Mouse (Mus musculus) midbrain, embryonic 11.5 days (tissue): Measurements from ENCODE around the gene Cfl1. TPM values are rescaled to one million over a fixed set of nuclear protein-coding genes. Genes with fewer than 3 reads are reported as not detected.

Experiments
- ATAC-seq: fragments of 200-750 bp; cut with Nextera tagmentation; 2 replicates; pipeline ENCODE4 v1.8.0; 2017; ENCODE audit warnings: moderate TSS enrichment, moderate library complexity; ENCODE audit not compliant: low FRiP score
- DNase-seq: peaks from one replicate; pipeline ENCODE4 v3.0.0; 2015; ENCODE audit warnings: low spot score; ENCODE audit errors: missing footprints
- H3K27ac ChIP-seq: fragments of 300-500 bp; sonication (generic); 2 replicates; pipeline ENCODE4 v1.5.1; 2014; ENCODE audit warnings: low read depth, low read length
- H3K27me3 ChIP-seq: fragments of 300-500 bp; sonication (generic); 2 replicates; pipeline ENCODE4 v1.6.1; 2014; ENCODE audit warnings: mild to moderate bottlenecking, low read length, moderate library complexity, mixed read lengths; ENCODE audit not compliant: control insufficient read depth, insufficient read depth
- H3K36me3 ChIP-seq: fragments of 300-500 bp; sonication (generic); 2 replicates; pipeline ENCODE4 v1.6.1; 2014; ENCODE audit warnings: mild to moderate bottlenecking, low read length, moderate library complexity, mixed read lengths; ENCODE audit not compliant: control insufficient read depth, insufficient read depth
- H3K4me1 ChIP-seq: fragments of 300-500 bp; sonication (generic); 2 replicates; pipeline ENCODE4 v1.6.1; 2014; ENCODE audit warnings: low read length; ENCODE audit not compliant: control insufficient read depth, insufficient read depth
- H3K4me2 ChIP-seq: fragments of 300-500 bp; sonication (generic); 2 replicates; pipeline ENCODE4 v1.6.1; 2014; ENCODE audit warnings: mild to moderate bottlenecking, moderate library complexity
- H3K4me3 ChIP-seq: fragments of 300-500 bp; sonication (generic); 2 replicates; pipeline ENCODE4 v1.5.1; 2014; ENCODE audit warnings: low read depth, low read length
- H3K9ac ChIP-seq: fragments of 300-500 bp; sonication (generic); 2 replicates; pipeline ENCODE4 v1.6.1; 2014; ENCODE audit warnings: low read length
- H3K9me3 ChIP-seq: fragments of 300-500 bp; sonication (generic); 2 replicates; pipeline ENCODE4 v1.6.1; 2016; ENCODE audit warnings: low read length; ENCODE audit not compliant: control insufficient read depth
- WGBS: fragments of 180-500 bp; shearing (Covaris S2); extraction: QIAGEN DNeasy Blood & Tissue Kit; methylation state at CpG from one replicate; pipeline ENCODE4 v1.1.7; 2014; 5-methylcytosine and 5-hydroxymethylcytosine counted together
- polyA plus RNA-seq: library from polyadenylated mRNA; unstranded; fragments of >200 nt; fragmentation: Nextera tagmentation; extraction: Ambion mirVana; gene quantifications from 2 replicates; pipeline ENCODE4 v1.2.1, GENCODE M21; 2014

Gene Cfl1
- polyA plus RNA-seq, 1 experiment from 2014 or later, result 3,786 TPM

DNA sequence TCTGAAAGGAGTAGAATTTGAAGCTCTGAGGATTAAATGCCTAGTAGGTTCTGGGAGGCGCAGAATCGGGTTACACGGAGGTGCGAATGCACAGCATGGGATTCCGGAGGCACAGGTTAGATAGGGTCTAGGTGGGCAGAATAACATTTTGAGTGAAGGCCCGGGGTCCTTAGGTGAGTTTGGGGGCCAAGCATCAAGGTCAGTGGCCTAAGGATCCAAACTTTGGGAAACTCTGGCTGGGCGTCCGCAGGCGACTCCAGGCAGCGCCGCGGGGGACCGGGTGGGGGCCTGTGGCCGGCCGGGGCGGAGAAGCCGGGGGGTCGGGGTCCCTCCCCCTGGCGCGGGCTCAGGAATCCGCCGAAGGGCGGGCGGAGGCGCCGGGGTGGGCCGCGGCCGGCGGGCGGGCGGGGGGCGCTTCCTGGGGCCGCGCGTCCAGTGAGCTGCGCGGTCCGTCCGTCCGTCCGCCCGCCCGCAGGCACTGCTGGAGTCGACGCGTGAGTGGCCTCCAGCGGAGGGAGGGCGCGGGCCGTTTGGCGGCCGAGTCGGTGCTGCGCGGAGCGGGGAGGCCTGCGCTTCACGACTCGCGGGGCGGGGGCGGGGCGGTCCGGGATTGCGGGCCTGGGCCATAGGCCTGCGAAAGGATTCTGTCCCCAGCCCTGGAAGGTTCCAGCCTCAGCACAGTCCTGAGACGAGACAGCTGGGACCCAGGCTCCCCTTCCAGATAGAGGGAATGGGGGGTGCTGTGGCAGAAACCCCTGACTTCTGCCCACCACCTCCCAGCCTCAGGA lies 15.8 kb upstream of the Cfl1 start:
- peak; percentile 93 for DNase-seq
- Histone ChIP-seq H3K4me1 (peaks cover 15% of the 10 kb centered on the region), H3K9ac (peak overlapping the region; percentile 88), H3K27ac (no peak overlapping the region; the same call in 1 of the 2 replicates), H3K4me3 (peak overlapping the region; percentile 62), H3K4me2 (peak overlapping the region; percentile 95), H3K36me3 (no peaks in the 10 kb centered on the region), H3K27me3 (0 out of 2 replicates have a peak, but pooled peaks cover 2% of the 10 kb centered on the region), H3K9me3 (no peaks in the 10 kb centered on the region)
- WGBS, result under 1% methylated on average over 48 of the region's 68 CpGs
- peak; percentile 75 for ATAC-seq

DNA sequence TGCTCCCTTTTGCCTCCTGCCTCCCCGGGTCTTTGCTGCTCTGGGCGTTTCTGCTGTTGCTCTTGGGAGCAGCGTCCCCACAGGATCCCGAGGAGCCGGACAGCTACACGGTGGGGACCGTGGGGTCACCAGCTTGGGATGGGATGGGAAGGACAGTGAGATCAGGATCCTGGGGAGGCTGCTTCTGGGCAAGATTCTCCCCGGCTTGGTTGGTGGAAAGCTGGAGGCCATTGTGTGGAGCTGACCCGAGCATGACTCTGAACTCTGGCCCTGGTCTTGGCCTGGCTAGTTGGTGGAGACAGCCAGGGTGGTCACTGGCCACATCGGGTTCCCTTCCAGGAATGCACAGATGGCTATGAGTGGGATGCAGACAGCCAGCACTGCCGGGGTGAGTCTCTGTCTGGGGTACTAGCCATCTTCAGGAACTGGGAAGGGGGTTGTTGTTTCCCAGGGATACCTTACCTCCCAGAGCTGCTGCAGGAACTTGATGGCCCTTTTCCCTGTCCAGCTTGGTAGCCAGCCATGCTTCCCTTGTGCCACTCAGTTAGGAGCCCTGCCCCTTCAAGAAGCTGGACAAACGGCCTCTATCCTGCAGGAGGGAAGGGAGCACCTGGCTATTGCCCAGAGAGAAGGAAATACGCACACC lies 15.1 kb upstream of the Cfl1 start:
- Histone ChIP-seq H3K9me3 (no peaks in the 10 kb centered on the region), H3K4me1 (peaks cover 15% of the 10 kb centered on the region), H3K4me3 (peak overlapping the region; percentile 62), H3K27me3 (0 out of 2 replicates have a peak, but pooled peaks cover 2% of the 10 kb centered on the region), H3K36me3 (no peaks in the 10 kb centered on the region), H3K4me2 (peak overlapping the region; percentile 95), H3K27ac (no peak overlapping the region), H3K9ac (peak overlapping the region; percentile 88)
- peak; percentile 45 for ATAC-seq
- WGBS, result 28% methylated on average over 13 of the region's 13 CpGs
- peak; percentile 91 for DNase-seq

DNA sequence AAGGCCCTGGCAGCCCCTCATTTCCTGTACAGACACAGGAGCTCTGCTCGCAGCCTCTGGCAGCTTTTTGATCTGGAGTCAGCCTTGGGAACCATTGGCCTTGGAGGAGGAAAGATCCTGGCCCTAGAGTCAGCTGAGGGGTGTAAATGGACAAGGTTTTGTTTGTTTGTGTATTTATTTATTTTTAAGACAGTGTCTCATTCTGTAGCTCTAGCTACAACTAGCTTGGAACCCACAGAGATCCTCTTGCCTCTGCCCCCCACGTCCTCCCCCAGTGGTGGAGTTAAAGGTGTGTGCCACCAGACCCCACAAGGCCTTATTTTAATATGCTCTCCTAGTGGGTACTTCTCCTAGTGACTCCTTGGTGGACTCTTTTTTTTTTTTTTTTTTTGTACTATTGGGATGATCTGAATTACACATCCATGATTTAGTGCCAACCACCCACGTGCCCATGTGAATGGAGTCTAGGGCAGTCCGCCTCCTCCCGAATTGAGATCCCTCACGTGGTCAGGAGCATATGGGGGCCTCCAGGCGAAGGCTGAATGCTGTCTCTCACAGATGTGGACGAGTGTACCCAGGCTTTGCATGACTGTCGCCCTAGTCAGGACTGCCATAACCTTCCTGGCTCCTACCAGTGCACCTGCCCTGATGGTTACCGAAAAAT lies 13.1 kb upstream of the Cfl1 start:
- Histone ChIP-seq H3K36me3 (no peaks in the 10 kb centered on the region), H3K27me3 (0 out of 2 replicates have a peak, but pooled peaks cover 2% of the 10 kb centered on the region), H3K9me3 (no peaks in the 10 kb centered on the region), H3K4me1 (peaks cover 15% of the 10 kb centered on the region), H3K27ac (no peak overlapping the region), H3K4me3 (no peak overlapping the region), H3K4me2 (no peak overlapping the region), H3K9ac (0 out of 2 replicates have a peak overlapping the region, but pooled peaks have one; percentile 9)
- ATAC-seq (no peak), DNase-seq (no peak)
- WGBS, result 90% methylated on average over 10 of the region's 10 CpGs

DNA sequence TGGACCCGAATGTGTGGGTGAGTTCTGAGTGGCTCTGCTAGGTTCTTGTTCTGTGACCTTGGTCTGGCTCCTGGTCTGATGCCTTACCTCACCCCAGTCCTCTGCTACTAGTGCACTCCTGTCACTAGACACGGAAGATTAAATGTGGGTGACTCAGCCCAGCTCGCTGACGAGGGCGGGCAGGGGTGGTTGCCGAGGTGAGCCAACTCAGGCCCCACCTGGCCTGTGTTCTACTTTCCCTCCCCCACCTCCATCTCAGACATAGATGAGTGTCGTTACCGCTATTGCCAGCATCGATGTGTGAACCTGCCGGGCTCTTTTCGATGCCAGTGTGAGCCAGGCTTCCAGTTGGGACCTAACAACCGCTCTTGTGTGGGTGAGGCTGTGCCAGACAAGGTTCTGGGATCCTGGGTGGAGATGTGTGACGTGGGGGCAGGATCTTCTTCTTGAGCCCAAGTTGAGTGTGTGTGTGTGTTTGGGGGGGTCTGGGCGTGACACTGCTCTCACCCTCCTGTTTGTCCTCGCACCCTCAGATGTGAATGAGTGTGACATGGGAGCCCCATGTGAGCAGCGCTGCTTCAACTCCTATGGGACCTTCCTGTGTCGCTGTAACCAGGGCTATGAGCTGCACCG lies 12.5 kb upstream of the Cfl1 start:
- H3K4me2 ChIP-seq, result no peak overlapping the region
- H3K27me3 ChIP-seq, result 0 out of 2 replicates have a peak, but pooled peaks cover 2% of the 10 kb centered on the region
- peaks cover 15% of the 10 kb centered on the region for H3K4me1 ChIP-seq
- no peak for DNase-seq
- H3K27ac ChIP-seq, result no peak overlapping the region
- ATAC-seq, result no peak
- no peak overlapping the region for H3K9ac ChIP-seq
- WGBS, result 93% methylated on average over 18 of the region's 18 CpGs
- no peak overlapping the region for H3K4me3 ChIP-seq
- H3K36me3 ChIP-seq, result no peaks in the 10 kb centered on the region; the same call in 1 of the 2 replicates
- H3K9me3 ChIP-seq, result no peaks in the 10 kb centered on the region

DNA sequence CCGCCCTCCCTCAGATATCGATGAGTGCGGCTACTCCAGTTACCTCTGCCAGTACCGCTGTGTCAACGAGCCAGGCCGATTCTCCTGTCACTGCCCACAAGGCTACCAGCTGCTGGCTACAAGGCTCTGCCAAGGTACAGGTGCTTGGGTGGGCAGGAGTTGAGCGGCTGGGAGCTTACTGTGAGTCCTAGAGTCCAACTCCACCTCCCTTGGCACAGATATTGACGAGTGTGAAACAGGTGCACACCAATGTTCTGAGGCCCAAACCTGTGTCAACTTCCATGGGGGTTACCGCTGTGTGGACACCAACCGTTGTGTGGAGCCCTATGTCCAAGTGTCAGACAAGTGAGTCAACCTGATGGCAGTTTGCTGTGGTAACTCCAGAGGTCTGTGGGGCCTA lies 10.2 kb upstream of the Cfl1 start:
- no peaks in the 10 kb centered on the region; the same call in none of the 2 replicates for H3K36me3 ChIP-seq

DNA sequence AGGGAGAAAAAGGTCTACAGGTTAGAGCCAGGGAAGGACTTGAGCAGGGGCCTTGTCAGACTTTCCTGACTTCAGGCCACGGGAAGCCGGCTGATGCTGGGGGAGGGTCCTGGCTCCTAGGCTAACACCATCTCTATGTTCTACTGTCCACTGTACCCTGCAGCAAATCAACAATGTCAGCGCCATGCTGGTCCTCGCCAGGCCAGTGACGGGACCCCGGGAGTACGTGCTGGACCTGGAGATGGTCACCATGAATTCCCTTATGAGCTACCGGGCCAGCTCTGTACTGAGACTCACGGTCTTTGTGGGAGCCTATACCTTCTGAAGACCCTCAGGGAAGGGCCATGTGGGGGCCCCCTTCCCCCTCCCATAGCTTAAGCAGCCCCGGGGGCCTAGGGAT lies 8.9 kb upstream of the Cfl1 start:
- DNase-seq (no peak), ATAC-seq (no peak)
- no peak overlapping the region for H3K27ac ChIP-seq
- WGBS, result 89% methylated on average over 10 of the region's 10 CpGs
- no peak overlapping the region for H3K9ac ChIP-seq
- no peaks in the 10 kb centered on the region; the same call in none of the 2 replicates for H3K36me3 ChIP-seq
- no peaks in the 10 kb centered on the region for H3K9me3 ChIP-seq
- no peaks in the 10 kb centered on the region for H3K4me1 ChIP-seq
- no peak overlapping the region for H3K4me3 ChIP-seq
- no peak overlapping the region for H3K4me2 ChIP-seq
- no peaks in the 10 kb centered on the region for H3K27me3 ChIP-seq

More for the DNA sequence above, 10.2 kb upstream of the Cfl1 start:
- no peaks in the 10 kb centered on the region for H3K9me3 ChIP-seq
- no peak for ATAC-seq
- H3K4me2 ChIP-seq, result no peak overlapping the region
- H3K9ac ChIP-seq, result no peak overlapping the region
- 94% methylated on average over 10 of the region's 10 CpGs for WGBS
- no peak overlapping the region for H3K27ac ChIP-seq
- no peak overlapping the region for H3K4me3 ChIP-seq
- DNase-seq, result no peak
- peaks cover 5% of the 10 kb centered on the region for H3K4me1 ChIP-seq
- no peaks in the 10 kb centered on the region for H3K27me3 ChIP-seq

DNA sequence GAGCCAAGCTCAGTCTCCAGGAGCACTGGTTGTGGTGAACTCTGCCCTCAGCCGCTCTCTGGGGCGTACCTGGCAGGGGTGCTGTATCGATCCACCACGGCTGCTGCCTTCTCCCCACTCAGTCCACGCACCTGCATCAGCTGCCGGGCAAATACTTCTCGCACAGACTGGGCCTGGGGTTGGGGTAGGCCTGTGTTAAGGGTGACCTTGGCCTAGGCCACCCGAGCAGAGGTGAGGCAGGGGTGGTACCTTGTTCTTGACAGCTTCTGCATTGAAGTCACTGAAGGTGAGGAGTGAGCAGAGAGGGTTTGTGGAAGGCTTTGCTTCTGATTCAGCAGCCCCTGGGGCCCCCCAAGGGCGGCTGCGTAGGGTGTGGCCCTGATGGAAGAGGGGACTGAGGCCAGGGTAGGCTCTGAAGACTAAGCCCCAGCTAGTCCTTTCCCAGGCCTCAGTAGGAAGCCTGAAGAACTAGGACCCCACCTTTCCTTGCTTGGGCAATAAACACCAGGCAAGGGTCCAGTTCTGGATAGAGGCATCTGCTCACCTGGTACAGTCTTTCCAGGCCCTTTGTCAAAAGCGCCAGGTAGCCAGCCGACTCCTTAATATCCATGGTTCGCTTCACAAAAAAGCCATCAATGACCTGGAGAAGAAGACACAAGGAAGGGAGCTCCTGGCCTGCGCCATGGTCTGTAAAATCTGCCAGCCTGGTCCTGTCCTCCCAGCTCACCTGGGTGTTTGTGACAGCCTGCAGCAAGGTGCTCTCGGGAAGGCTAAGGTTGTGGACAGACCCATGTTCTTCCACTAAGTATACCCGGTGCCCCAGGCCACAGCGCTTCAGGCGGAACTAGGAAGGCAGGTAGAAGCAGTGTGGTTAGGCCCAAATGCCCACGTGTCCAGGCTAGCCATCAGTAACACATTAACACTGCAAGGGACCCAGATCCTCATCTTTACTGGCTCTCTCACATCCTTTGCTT lies 6.6 kb upstream of the Cfl1 start:
- Histone ChIP-seq H3K4me1 (peaks cover 12% of the 10 kb centered on the region), H3K9ac (no peak overlapping the region), H3K9me3 (no peaks in the 10 kb centered on the region), H3K4me3 (no peak overlapping the region), H3K27ac (no peak overlapping the region), H3K36me3 (no peaks in the 10 kb centered on the region; the same call in none of the 2 replicates), H3K27me3 (no peaks in the 10 kb centered on the region), H3K4me2 (no peak overlapping the region)
- ATAC-seq, result no peak
- no peak for DNase-seq
- 90% methylated on average over 19 of the region's 19 CpGs for WGBS

DNA sequence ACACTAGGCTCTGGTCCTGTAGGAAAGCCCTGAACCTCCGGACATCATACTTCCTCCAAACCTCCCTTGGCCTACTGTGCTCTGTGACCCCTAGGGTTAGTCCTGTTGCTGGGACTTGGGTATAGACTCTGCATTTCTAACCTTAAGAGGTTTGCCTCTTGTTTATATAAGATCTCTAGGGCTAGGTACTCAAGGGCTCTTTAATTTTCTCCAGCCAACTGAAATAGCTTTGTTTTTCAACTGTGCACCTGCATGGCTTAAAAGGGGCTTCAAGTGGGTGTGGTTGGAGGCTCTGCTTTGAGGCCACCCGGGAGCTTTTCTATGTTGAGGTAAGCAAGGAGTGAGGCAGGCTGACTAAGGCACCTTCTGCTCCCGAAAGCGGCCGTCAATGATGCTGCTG lies 5.8 kb upstream of the Cfl1 start:
- DNase-seq (no peak), ATAC-seq (no peak)
- no peaks in the 10 kb centered on the region for H3K27me3 ChIP-seq
- 88% methylated on average over 5 of the region's 5 CpGs for WGBS
- no peaks in the 10 kb centered on the region; the same call in none of the 2 replicates for H3K36me3 ChIP-seq
- no peak overlapping the region for H3K27ac ChIP-seq
- H3K4me1 ChIP-seq, result peaks cover 15% of the 10 kb centered on the region
- H3K4me3 ChIP-seq, result no peak overlapping the region
- no peak overlapping the region for H3K4me2 ChIP-seq
- no peak overlapping the region for H3K9ac ChIP-seq
- no peaks in the 10 kb centered on the region for H3K9me3 ChIP-seq
